Mouse (Mus musculus): ENCODE data around the gene Myd88.
"Not testable (repeated sequence)": the region's sequence is repeated elsewhere in the genome, so short reads cannot be mapped to it uniquely, and the experiment has no call there.

Gene Myd88

DNA sequence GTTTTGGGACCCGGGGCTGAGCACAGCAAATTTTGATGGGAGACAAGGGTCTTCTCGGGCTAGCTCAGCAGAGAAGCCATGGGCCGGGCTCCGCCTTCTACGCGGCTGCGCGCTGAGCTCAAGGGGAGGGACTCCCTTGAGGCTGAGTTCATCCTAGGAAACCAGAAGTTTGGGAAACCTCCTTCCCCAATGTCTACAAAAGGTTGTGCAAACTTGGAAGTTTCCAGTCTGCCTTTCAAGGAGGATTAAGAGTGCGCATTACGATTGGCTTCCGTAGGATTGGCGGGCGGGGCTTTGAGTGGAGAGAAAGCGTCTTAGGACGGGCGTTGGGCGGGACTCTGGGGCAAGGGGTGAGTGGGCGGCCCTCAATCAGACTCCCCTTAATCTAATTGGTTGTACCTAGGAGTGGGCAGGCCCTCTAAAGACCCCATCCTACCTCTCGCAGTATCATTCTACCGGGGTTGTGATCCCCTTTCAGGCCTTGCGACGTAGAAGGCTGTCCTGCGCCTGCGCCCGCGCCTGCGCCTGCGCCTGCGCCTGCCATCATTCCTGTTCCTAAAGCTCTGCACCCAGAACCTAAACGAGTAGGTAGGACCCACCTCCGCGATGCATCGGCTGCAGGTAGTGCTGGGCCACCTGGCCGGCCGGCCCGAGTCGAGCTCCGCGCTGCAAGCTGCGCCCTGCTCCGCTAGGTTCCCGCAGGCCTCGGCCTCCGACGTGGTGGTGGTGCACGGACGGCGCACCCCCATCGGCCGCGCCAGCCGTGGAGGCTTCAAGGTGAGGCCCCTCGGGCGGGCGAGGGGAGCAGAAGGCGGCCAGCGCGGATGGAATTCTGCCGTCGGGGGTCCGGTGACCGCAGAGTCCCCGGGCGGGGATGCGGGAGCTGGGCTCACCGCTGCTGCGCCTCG, at the start of gene Myd88:
TSS of gene Myd88 (minus strand) at position 503 of the 908 bp plus-strand sequence.
- peak; percentile 92 for DNase-seq

GRCm38 (mm10) chr9:119390214-119390613, 49.0 kb upstream of the Myd88 start:
- no peak for DNase-seq

- no peak for DNase-seq
Observed at GRCm38 (mm10) chr9:119388956-119389355, 47.7 kb upstream of the Myd88 start.

DNA sequence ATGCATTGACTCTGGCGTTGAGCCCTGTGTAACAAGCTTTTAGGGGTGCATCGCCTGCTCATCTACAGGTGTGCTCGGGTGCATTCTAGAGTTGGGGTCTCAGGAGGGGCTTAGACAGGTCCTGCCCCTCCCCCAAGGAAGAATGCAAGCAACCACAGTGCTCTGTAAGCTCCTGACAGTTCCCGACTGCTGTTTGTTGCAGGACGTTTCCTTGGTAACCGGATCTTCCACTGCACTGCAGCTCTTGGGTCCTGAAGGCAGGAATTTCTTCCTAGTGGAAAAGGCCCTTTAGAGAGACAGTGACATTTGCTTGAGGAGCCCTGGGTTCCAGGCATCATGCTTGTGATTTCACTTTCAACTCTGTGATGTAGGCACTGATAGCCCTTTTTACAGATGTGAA, 41.4 kb upstream of the Myd88 start:
- no peak for DNase-seq

DNA sequence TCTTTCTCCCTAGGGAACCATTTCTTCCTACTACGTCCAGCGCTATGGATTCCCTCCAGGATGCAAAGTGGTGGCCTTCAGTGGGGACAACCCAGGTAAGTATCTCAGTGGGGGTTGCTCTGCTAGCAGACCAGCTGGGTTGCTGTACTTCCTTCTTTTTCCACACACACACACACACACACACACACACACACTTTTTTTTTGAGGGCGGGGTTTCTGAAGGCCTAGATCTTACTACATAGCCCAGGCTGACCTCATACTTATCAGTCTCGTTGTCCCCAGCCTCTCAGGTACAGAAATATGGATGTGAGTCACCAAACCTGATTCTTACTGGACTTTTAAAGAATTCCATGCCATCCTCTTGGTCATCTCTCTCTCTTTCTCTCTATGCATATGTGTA, 37.0 kb upstream of the Myd88 start:
- DNase-seq, result no peak

GRCm38 (mm10) chr9:119375556-119375955, 34.3 kb upstream of the Myd88 start:
- DNase-seq, result no peak

DNA sequence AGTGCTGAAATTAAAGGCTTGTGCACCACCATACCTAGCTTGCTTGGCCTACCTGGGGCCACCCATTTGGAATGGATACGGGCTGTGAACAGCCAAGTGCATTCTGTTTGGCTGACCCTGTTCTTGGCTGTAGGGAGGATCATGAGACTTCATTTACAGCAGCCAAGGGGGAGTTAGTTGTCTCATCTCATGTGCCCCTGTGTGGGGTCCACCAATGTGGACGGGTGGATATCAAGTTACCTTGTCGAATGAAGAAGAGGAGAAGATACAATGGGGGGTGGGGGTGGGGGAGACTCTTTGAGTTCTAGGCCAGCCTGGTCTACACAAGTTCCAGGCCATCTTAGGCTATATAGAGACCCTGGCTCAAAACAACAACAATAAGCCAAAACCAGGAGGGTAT, 33.8 kb upstream of the Myd88 start:
- no peak for DNase-seq

DNA sequence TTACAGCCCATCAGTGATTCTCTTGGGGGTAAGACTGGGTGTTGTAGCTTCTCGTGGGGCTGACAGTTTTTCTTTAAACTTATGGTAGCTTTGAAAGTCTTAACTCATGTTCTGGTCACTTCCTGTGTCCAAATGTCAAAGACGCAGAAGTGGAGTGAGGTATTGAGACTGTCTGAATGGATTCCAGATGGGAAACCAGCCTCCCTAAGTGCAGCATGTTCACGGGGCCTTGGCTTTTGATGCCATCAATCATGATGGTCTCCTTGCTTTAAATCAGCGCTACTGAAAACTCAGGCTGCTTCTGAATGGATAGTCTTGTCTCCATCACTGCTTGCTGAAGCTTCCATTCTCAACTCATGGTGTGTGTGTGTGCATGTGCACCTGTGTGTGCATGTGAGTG, 30.0 kb upstream of the Myd88 start:
- no peak for DNase-seq

- not testable (repeated sequence) for DNase-seq
Observed at GRCm38 (mm10) chr9:119370770-119371169, 29.6 kb upstream of the Myd88 start.

DNA sequence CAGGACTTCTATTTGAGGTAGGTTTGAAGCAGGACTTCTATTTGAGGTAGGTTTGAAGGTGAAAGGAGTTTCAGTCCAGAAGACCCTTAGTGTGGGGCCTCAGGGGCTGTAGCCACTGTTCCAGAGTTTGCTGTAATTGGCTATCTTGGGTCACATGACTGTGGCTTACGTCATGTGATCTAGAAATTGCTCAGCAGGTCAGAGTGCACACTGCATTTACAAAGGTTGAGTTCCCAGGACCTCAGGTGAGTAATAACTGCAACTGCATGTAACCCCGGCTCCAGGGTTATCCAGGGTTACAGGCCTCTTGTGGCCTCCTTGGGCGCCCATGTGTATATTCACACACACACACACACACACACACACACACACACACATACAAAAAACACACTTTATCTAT, 27.2 kb upstream of the Myd88 start:
- no peak for DNase-seq

DNA sequence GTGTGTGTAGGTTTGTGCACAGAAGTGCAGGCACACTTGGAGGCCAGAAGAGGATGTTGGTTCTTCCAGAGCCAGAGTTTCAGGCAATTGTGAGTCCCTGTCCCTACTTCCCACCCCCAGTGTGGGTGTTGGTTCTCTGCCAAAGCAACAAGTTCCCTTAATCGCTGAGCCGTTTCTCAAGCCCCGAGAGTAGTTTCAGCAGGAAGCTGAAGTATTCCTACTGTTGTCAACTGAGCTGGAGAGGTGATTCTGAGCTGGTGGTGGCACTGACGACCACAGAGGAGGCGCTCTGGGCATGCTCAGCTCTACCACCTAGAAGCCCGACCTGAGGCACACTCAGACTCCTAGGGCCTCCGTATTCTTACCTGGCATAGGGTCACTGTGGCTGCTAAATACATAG, 24.1 kb upstream of the Myd88 start, which contains the start of gene Slc22a14:
TSS of gene Slc22a14 (minus strand) at position 270 of the 400 bp plus-strand sequence.
- no peak for DNase-seq

DNA sequence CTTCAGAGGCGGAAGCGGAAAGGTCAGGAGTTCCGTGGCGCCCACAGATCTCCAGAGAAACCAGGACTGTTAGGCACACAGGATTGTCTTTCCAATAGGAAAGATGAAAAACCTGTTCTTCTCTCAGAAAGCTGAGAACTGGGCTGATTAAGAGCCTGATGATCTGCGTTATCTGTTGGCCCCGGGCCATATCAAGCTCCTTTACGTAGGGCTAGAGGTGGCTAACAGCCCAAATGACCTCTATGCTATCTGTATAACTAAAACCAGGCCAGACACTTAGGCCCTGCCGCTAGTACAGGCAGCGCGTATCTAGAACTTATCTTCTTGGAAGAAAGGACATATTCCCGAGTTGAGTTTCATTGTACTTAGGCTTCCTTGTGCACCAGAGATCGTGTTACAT, 22.0 kb upstream of the Myd88 start:
- DNase-seq, result no peak

GRCm38 (mm10) chr9:119361416-119361815, 20.2 kb upstream of the Myd88 start:
- no peak for DNase-seq

DNA sequence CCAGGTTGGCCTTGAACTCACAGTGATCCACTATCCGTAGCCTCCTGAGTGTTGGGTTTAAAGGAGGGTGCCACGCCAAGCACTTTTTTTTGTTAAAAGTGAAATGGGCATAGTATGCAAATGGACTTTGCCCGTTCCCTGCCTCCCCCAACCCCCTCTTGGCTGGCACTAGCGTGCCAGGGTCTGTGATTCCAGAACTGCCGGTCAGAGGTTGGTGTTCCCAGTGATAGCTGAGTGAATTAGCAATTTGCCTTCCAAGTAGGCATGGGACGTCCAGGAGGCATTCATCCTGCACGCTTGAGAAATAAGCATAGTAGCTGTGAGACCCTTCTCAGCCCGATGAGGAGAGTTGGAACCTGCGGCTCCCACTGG, 16.8 kb upstream of the Myd88 start:
- DNase-seq, result no peak

DNA sequence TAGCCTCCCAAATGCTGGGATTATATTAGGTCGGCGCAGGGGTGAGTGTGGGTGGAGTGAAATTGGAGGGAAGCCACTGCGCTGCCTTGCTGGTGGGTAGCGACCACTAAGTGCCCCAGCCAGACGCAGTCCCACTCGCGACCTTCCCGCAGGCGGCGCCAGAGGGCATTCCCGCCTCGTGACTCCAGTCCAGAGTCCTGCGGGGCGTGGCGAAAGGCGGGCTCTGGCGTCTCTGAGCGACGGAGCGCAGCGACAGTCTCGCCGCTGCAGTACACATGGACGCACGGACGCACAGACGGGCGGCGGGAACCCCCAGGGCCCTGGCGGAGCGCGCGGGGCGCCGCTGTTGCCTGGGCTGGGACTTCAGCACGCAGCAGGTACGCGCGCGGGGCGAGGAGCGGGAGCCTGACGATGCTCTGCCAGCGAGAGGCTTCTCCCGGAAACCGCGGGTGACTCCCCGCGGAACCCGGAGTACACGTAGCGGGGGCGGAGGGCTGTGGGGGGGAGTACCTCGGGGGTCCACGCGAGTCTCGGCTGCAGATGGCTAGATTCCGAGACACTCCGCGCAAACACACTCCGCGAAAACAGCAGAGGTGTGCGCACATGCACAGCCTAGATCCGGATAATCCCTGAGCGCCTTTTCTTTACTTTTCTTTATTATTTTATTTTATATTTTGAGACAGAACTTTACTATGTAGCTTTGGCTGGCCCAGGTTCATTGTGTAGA, 16.3 kb upstream of the Myd88 start, which contains the start of gene Xylb:
TSS of gene Xylb (plus strand) at position 51 of the 727 bp plus-strand sequence.
- DNase-seq, result peak; percentile 92

DNA sequence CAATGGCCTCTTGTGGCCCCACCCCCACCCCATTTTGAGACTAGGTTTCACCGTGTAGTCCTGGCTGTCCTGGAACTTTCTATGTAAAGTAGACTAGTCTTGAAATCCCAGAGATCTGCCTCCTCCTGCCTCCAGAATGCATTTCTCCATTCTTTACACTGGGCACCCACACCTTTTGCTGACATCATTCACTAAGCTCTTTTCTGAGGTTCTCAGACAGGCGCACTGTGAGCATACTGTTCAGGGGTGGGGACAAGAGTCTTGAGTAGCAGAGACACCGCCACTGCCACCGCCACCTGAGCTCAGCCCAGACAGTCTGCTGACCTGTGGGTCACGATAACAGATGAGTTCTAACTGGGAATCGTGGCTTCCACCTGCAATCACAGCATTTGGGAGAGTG, 14.7 kb upstream of the Myd88 start:
- DNase-seq, result no peak

- DNase-seq, result no peak
Observed at GRCm38 (mm10) chr9:119353926-119354325, 12.7 kb upstream of the Myd88 start.

- peak; percentile 68 for DNase-seq
Observed at GRCm38 (mm10) chr9:119352060-119352459, 10.8 kb upstream of the Myd88 start.

DNA sequence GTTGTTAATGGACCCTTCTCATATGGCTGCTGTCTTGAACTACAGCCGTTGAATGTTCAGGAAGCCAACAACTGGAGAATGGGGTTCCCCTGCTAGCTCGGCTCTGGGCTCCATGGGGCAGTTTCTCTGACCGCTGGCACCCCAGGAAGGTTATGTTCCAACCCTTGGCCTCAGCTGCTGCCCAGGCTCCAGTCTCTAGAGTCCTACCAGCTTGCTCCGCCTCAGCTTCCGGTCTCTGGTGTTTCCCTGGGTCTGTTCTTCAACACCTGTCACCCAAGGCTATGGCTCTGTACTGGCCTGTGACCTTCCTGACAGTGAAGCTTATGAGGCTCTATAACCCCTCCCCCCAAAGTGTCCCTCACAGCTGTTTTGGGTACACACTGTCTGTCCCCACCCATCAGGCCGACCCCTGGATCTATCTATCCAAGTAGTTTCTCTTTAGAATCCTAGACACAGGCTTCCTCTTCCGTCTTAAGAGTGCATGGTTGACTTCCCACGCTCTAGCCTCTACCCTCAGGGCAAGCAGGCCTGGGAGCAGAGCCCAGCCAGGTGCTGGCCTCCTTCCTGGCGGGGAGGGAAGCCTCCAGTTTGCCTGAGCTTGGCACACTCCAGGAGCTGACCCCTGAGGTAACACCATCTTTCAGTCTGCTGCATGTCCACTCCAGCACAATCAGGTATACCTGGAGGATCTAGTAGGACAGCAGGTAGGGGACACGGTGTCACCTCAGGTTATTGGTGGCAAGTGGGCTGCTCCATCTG, 9.9 kb upstream of the Myd88 start:
- no peak for DNase-seq

DNA sequence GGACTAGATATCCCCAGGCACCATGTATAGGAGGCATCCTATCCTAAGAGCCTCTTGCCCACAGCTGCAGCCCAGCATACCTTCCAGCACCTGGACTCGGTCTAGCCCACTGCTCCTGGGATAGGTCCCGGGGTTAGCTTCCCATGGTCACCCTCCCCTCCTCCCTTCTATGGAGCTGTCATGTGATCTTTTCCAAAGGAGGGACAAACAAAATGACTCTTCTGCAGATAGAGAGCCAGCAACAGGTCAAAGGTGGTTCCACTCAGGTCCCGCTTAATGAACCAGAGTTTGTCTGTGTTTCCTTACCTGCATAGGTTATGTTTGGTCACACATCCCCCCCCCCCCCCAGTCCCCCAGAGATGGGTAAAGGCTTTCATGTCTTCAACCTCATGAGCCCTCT, 9.3 kb upstream of the Myd88 start:
- no peak for DNase-seq

DNA sequence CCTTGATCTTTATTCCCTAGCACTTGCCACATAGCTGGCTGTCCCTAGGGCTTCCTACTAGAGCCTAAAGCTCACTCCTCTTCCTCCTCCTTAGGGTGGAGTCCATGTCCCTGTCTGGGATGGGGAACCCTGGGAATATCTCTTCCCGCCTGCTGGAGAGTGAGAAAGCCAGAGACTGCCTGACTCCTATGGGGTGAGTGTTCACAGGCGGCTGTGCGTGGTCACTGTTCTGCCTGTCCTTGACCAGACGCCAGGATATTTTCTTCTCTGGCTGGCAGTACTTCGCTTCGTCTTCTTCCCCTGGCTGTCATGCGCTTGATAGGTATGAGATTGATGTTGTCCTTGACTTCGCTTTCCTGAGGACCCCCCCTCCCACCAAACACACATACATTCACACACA, 5.2 kb upstream of the Myd88 start:
- DNase-seq, result no peak

GRCm38 (mm10) chr9:119342728-119343127, 1.5 kb upstream of the Myd88 start:
- no peak for DNase-seq

- DNase-seq, result no peak
Observed at GRCm38 (mm10) chr9:119340212-119340580, 1.0 kb downstream of the Myd88 start.

Data from cerebellum, adult 9-10 months (tissue).